Mouse (Mus musculus): ENCODE results near the gene Nfe2.

- TF ChIP-seq CTCF (conservative IDR thresholded peaks at IDR 0.05; ENCODE audit: insufficient read depth, insufficient read length, low read depth, low read length) (peak; percentile 62), POLR2A (IDR thresholded peaks at IDR 0.05; ENCODE audit: low read depth, low read length) (no peak)
Observed at GRCm38 (mm10) chr15:103280817-103281464, 22.7 kb upstream of the Nfe2 start.
